Mouse (Mus musculus) brain, embryonic 14.5 days (tissue): ENCODE results near the gene Rnft1.

Source experiments
- CTCF ChIP-seq: fragments of 200-500 bp; IDR thresholded peaks from 2 replicates; pipeline ENCODE4 v1.5.1; 2012; ENCODE audit warnings: inconsistent platforms, mild to moderate bottlenecking, moderate library complexity, borderline replicate concordance; ENCODE audit not compliant: insufficient read depth, insufficient read length; ENCODE audit errors: extremely low read depth
- POLR2A ChIP-seq: fragments of 200-500 bp; IDR thresholded peaks from 2 replicates; pipeline ENCODE4 v1.6.1; 2012; ENCODE audit warnings: mild to moderate bottlenecking, inconsistent platforms, borderline replicate concordance; ENCODE audit not compliant: poor library complexity, insufficient read depth, insufficient read length, severe bottlenecking; ENCODE audit errors: extremely low read depth

- TF ChIP-seq CTCF (no peak), POLR2A (no peak)
These were observed 35.3 kb downstream of the Rnft1 start for GRCm38 (mm10) chr11:86519751-86520150.
